Mouse (Mus musculus): ENCODE data around the gene Usp21.

DNA sequence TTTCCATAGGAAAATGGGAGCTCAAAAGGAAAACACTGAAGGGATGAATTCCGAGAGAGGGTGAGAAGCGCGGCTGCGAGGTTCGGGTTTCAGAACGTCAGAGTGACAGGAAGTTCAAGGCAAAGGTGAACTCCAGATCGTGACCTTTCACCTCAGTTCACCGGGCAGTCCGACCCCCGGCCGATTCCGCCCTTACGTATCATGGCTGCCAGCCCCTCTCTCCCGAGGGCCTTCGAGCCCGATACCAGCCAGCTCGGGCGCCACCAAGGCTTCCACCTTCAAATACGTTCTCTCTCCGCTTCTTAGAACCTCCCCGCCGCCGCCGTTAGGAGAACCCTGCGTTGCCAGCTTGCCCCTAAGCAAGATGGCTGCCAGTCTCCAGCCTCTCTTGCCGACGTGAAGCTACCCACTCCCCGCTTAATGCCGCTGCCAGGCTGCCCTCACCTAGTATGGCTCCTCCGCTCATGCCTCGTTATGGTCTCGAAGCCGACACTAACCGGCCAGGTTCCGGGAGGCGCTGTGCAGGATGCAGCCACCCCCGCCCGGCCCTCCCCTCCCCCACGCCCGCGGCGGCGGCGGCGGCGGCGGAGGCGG is 41.1 kb upstream of the Usp21 start, which contains the start of gene Dedd:
- TF ChIP-seq CTCF (conservative IDR thresholded peaks at IDR 0.05; ENCODE audit: low read length) (no peak), POU5F1 (IDR thresholded peaks at IDR 0.05; ENCODE audit: borderline replicate concordance, low read length) (no peak), NANOG (IDR thresholded peaks at IDR 0.05; ENCODE audit: borderline replicate concordance, low read length) (no peak)

Data from E14TG2a.4 (cell line).